In the genomic region with DNA sequence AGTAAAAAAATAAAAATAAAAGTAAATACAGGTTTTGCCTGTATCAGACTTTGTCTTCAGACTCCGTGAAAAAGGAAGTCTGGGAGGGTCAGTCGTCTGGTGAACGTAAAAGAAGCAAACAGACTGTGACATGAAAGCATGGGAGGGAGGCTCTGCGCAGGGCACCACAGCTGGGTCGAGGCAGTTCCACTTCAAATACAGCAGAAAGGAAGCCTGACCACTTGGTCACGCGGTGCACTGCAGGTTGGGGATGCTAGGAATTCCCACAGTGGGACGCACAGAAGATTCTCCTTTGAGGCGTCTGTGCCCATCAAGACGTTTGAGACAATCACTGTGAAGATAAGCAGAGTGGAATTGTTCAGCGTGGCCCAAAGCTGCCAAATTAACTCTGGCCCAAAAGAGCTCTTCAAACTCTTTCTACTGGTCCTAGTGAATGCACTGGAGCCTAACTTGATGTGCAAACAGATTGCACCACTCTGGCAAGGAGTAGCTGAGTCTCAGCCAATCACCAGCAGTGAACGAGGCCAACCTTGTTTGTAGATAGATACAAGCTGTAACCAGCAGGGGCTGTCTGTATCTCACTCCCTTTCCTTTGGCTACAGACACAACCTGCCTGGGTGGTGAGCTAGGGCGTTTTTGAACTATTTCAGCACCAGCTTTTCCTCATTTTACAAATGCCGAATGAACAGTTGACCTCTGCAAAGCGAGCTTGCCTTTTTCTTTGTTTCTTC, we compare ENCODE assay signal across 8 mouse cellular contexts. TPM values are rescaled to one million over a fixed set of nuclear protein-coding genes. Genes with fewer than 3 reads are reported as not detected.
A peak's percentile ranks its signal among the peaks of the same experiment; 100 is the strongest.
DNase-seq lines count a peak whose midpoint lies in the region; ATAC-seq and TF ChIP-seq lines count a peak whose summit lies in the region.

No protein-coding gene starts in this region.

- H3K4me2 ChIP-seq in intestine, embryonic 15.5 days (replicated peaks): peak overlapping the region; percentile 15

- H3K4me1 ChIP-seq in cerebellum, adult 2 months (ENCODE audit: control insufficient read depth, insufficient read depth, low read length): peaks cover 3% of the 10 kb centered on the region
- H3K4me1 ChIP-seq in intestine, embryonic 15.5 days (replicated peaks): 0 out of 2 replicates have a peak, but pooled peaks cover 2% of the 10 kb centered on the region

- H3K27me3 ChIP-seq in cerebellum, adult 2 months (ENCODE audit: control insufficient read depth, insufficient read depth, low read length): no peaks in the 10 kb centered on the region
- no peaks in the 10 kb centered on the region for H3K27me3 ChIP-seq in intestine, embryonic 15.5 days (replicated peaks)

- no peak for TF ChIP-seq POLR2A in cerebellum, adult 2 months (IDR thresholded peaks at IDR 0.05; ENCODE audit: borderline replicate concordance, insufficient read depth, low read length)

- peak; percentile 78 for ATAC-seq in CD4-positive, CD25-positive, alpha-beta regulatory T cell, adult 4 months
- peak; percentile 81 for ATAC-seq in intestine, embryonic 15.5 days

- no peak overlapping the region for H3K9ac ChIP-seq in intestine, embryonic 15.5 days

- WGBS in cerebellum, adult 2 months: 18% methylated on average over 15 of the region's 15 CpGs
- WGBS in intestine, embryonic 15.5 days: 21% methylated on average over 15 of the region's 15 CpGs

- H3K9me3 ChIP-seq in intestine, embryonic 15.5 days: no peaks in the 10 kb centered on the region

- H3K27ac ChIP-seq in cerebellum, adult 2 months (ENCODE audit: insufficient read depth, low read length): no peak overlapping the region
- no peak overlapping the region for H3K27ac ChIP-seq in intestine, embryonic 15.5 days

- H3K36me3 ChIP-seq in intestine, embryonic 15.5 days: no peaks in the 10 kb centered on the region

- DNase-seq in adrenal gland, adult (ENCODE audit: inconsistent age in 2 of 2, low spot score in 1 of 2): peak; percentile 44 to 85
- no peak for DNase-seq in adrenal gland, postnatal 4 days (ENCODE audit: low spot score in 2 of 2)
- DNase-seq in cerebellum, adult 2 months: peak; percentile 65 to 82
- DNase-seq in heart, adult 11 months: peak; percentile 97
- DNase-seq in lung, adult 18-20 months: peak; percentile 70 to 82
- peak; percentile 68 for DNase-seq in retina, postnatal 1 day

- TF ChIP-seq CTCF in cerebellum, adult 2 months (IDR thresholded peaks at IDR 0.05; ENCODE audit: borderline replicate concordance, insufficient read depth, low read depth, low read length): peak; percentile 34; the same call in 1 of the 2 replicates

- H3K4me3 ChIP-seq in cerebellum, adult 2 months (replicated peaks; ENCODE audit: insufficient read depth, low read depth, low read length): no peak overlapping the region
- no peak overlapping the region for H3K4me3 ChIP-seq in intestine, embryonic 15.5 days (replicated peaks)

RNA-seq across cellular contexts. Expression of a gene that starts 8.5 kb away (rescaled TPM):
- 1 to 10 TPM; 3.1 to 4.3 TPM for total RNA-seq in adrenal gland, postnatal 4 days (2021)
- polyA plus RNA-seq in CD4-positive, CD25-positive, alpha-beta regulatory T cell, adult 4 months (2017; shearing (Covaris generic)): not detected
- polyA plus RNA-seq in cerebellum, adult 2 months (2012; rRNA removed): 8.1 and 9.0 TPM in 2 replicates
- 0.20 and 0.40 TPM in 2 replicates for polyA plus RNA-seq in intestine, embryonic 15.5 days (2015; fragmentation: Nextera tagmentation; extraction: Ambion mirVana)

RNA-seq across cellular contexts. Expression of a gene that starts 22.4 kb away (rescaled TPM):
- total RNA-seq in adrenal gland, postnatal 4 days (2021): 100 to 1,000 TPM; 144 to 150 TPM
- polyA plus RNA-seq in CD4-positive, CD25-positive, alpha-beta regulatory T cell, adult 4 months (2017; shearing (Covaris generic)): 10 to 100 TPM; 26.6 to 29.8 TPM
- polyA plus RNA-seq in cerebellum, adult 2 months (2012; rRNA removed): 41.3 and 41.8 TPM in 2 replicates
- 25.9 and 29.3 TPM in 2 replicates for polyA plus RNA-seq in intestine, embryonic 15.5 days (2015; fragmentation: Nextera tagmentation; extraction: Ambion mirVana)

RNA-seq across cellular contexts. Expression of a gene that starts 52.0 kb away (rescaled TPM):
- 10 to 100 TPM; 27.4 to 29.8 TPM for total RNA-seq in adrenal gland, postnatal 4 days (2021)
- under 1 TPM; 0.19 to 0.70 TPM for polyA plus RNA-seq in CD4-positive, CD25-positive, alpha-beta regulatory T cell, adult 4 months (2017; shearing (Covaris generic))
- polyA plus RNA-seq in cerebellum, adult 2 months (2012; rRNA removed): 1.1 and 1.7 TPM in 2 replicates
- polyA plus RNA-seq in intestine, embryonic 15.5 days (2015; fragmentation: Nextera tagmentation; extraction: Ambion mirVana): 39.2 and 39.3 TPM in 2 replicates

RNA-seq across cellular contexts. Expression of a gene that starts 60.0 kb away (rescaled TPM):
- 10 to 100 TPM; 19.4 to 20.9 TPM for total RNA-seq in adrenal gland, postnatal 4 days (2021)
- 1 to 10 TPM; 1.1 to 1.6 TPM for polyA plus RNA-seq in CD4-positive, CD25-positive, alpha-beta regulatory T cell, adult 4 months (2017; shearing (Covaris generic))
- 3.1 and 3.7 TPM in 2 replicates for polyA plus RNA-seq in cerebellum, adult 2 months (2012; rRNA removed)
- 12.5 and 13.1 TPM in 2 replicates for polyA plus RNA-seq in intestine, embryonic 15.5 days (2015; fragmentation: Nextera tagmentation; extraction: Ambion mirVana)

Comparison
In these comparisons a context has a peak if more than half of its experiments do, and no peak if none do; other contexts are left out.
1. DNase-seq: peak in adrenal gland, adult (2 of 2), cerebellum, adult 2 months (2 of 2), heart, adult 11 months (single experiment), lung, adult 18-20 months (2 of 2) and retina, postnatal 1 day (single experiment); none in adrenal gland, postnatal 4 days (0 of 2).
2. RNA of a gene that starts 52.0 kb away (polyA plus RNA-seq): 39.2 to 39.3 TPM in intestine, embryonic 15.5 days; 1.1 to 1.7 TPM in cerebellum, adult 2 months and 0.19 to 0.70 TPM in CD4-positive, CD25-positive, alpha-beta regulatory T cell, adult 4 months; every median in the first group is over 10 times any median in the second.